Mouse (Mus musculus): ENCODE data around the gene Ripply3. TPM values are rescaled to one million over a fixed set of nuclear protein-coding genes. Genes with fewer than 3 reads are reported as not detected.
A peak's percentile ranks its signal among the peaks of the same experiment; 100 is the strongest.

Ripply3 gene
- under 1 TPM; 0.49 to 0.85 (median 0.74) TPM for total RNA-seq (2022)

- no peak for DNase-seq (ENCODE audit: low spot score in 2 of 2)
These were observed at the start of gene Ripply3 for GRCm38 (mm10) chr16:94327781-94328711. Gene Ripply3 (plus strand): TSS chr16:94328420.

- DNase-seq (ENCODE audit: low spot score in 2 of 2) = no peak
These were observed 44.2 kb upstream of the Ripply3 start for GRCm38 (mm10) chr16:94283972-94284371.

GRCm38 (mm10) chr16:94287826-94288225, 40.4 kb upstream of the Ripply3 start:
- DNase-seq (ENCODE audit: low spot score in 2 of 2) = no peak

GRCm38 (mm10) chr16:94289138-94290072, 38.8 kb upstream of the Ripply3 start:
- no peak for DNase-seq (ENCODE audit: low spot score in 2 of 2)

GRCm38 (mm10) chr16:94290073-94290999, 37.9 kb upstream of the Ripply3 start:
- peak; percentile 54 to 62 for DNase-seq (ENCODE audit: low spot score in 2 of 2)

GRCm38 (mm10) chr16:94291141-94291540, 37.1 kb upstream of the Ripply3 start:
- no peak for DNase-seq (ENCODE audit: low spot score in 2 of 2)

- DNase-seq (ENCODE audit: low spot score in 2 of 2) = no peak
These were observed 30.1 kb upstream of the Ripply3 start for GRCm38 (mm10) chr16:94298081-94298480.

- DNase-seq (ENCODE audit: low spot score in 2 of 2) = no peak
These were observed 29.0 kb upstream of the Ripply3 start for GRCm38 (mm10) chr16:94299210-94299609.

GRCm38 (mm10) chr16:94301194-94301593, 27.0 kb upstream of the Ripply3 start:
- no peak for DNase-seq (ENCODE audit: low spot score in 2 of 2)

GRCm38 (mm10) chr16:94301696-94302095, 26.5 kb upstream of the Ripply3 start:
- no peak for DNase-seq (ENCODE audit: low spot score in 2 of 2)

GRCm38 (mm10) chr16:94302274-94303202, 25.7 kb upstream of the Ripply3 start:
- DNase-seq (ENCODE audit: low spot score in 2 of 2) = peak; percentile 9 to 33

- DNase-seq (ENCODE audit: low spot score in 2 of 2) = no peak
These were observed 25.1 kb upstream of the Ripply3 start for GRCm38 (mm10) chr16:94303203-94303535.

- DNase-seq (ENCODE audit: low spot score in 2 of 2) = no peak
These were observed 20.7 kb upstream of the Ripply3 start for GRCm38 (mm10) chr16:94307526-94307925.

GRCm38 (mm10) chr16:94307942-94308341, 20.3 kb upstream of the Ripply3 start:
- DNase-seq (ENCODE audit: low spot score in 2 of 2) = no peak

- peak in 1 of 2 experiments; percentile 21 for DNase-seq (ENCODE audit: low spot score in 2 of 2)
These were observed 19.2 kb upstream of the Ripply3 start for GRCm38 (mm10) chr16:94309025-94309424.

- no peak for DNase-seq (ENCODE audit: low spot score in 2 of 2)
These were observed 16.8 kb upstream of the Ripply3 start for GRCm38 (mm10) chr16:94311416-94311815.

- no peak for DNase-seq (ENCODE audit: low spot score in 2 of 2)
These were observed 16.3 kb upstream of the Ripply3 start for GRCm38 (mm10) chr16:94311931-94312330.

GRCm38 (mm10) chr16:94312663-94313228, 15.5 kb upstream of the Ripply3 start:
- peak; percentile 65 to 76 for DNase-seq (ENCODE audit: low spot score in 2 of 2)
